Mouse (Mus musculus): Measurements from ENCODE around the gene Psmd11. TPM values are rescaled to one million over a fixed set of nuclear protein-coding genes. Genes with fewer than 3 reads are reported as not detected.

Psmd11 gene
- polyA plus RNA-seq, 2 experiments: 56.8 to 152 TPM

DNA sequence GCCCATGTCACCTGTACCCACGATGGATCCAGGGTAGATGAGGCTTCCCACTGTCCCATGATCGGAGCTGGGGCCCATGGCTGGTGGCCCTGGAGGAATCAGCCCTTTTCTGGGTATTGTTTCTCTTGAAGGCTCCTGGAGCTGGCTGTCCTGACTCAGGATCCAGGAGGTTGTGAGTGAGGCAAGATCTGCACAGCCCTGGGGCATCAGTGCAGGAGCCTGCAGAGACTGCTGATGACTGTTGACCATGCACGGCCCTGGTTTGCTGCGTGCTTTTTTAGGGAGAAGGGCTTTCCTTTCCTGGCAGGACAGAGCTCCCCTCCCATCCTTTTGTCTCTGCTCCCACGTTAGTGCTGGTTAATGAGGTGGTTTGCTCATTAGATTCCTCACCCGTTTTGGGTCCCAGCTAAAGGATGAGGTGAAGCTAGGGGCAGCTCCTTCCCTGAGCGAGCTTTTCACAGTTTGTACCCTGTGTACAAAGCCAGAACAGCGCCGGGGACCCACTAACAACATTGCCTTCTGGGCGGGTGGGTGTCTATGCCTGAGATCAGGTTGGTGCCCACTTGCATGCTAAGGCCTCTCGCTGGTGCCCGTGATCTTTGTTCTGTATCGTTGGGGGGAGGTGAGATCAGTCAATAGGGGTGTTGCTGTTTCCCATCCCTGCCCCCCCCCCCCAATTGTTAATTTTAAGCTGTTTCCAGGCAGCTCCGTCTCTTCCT, 50.4 kb downstream of the Psmd11 start:
- no peaks in the 10 kb centered on the region; the same call in 1 of the 2 replicates for H3K36me3 ChIP-seq (replicated peaks; ENCODE audit: control insufficient read depth, insufficient read depth, low read depth)
- no peak for ATAC-seq (ENCODE audit: insufficient read depth)
- no peak overlapping the region for H3K27ac ChIP-seq
- H3K4me3 ChIP-seq (ENCODE audit: insufficient read depth in 1 of 2, low read depth in 2 of 2, low read length in 2 of 2): no peak overlapping the region
- H3K4me2 ChIP-seq (ENCODE audit: low read depth): no peak overlapping the region
- 81% methylated on average over 14 of the region's 14 CpGs for WGBS (ENCODE audit: insufficient replicate concordance)
- TF ChIP-seq EP300 (IDR thresholded peaks at IDR 0.05; ENCODE audit: low read depth) (no peak), CTCF (IDR thresholded peaks at IDR 0.05; ENCODE audit: low read depth) (no peak)
- no peaks in the 10 kb centered on the region; the same call in 1 of the 2 replicates for H3K27me3 ChIP-seq (ENCODE audit: control insufficient read depth, insufficient read depth, low read length)
- no peak for DNase-seq (ENCODE audit: low read depth in 3 of 3, low spot score in 3 of 3)
- H3K9ac ChIP-seq (replicated peaks): no peak overlapping the region
- H3K9me3 ChIP-seq (ENCODE audit: control insufficient read depth, low read length): no peaks in the 10 kb centered on the region
- H3K4me1 ChIP-seq (replicated peaks; ENCODE audit: control insufficient read depth in 2 of 2, insufficient read depth in 2 of 2, low read length in 1 of 2): peaks cover 7 to 8% of the 10 kb centered on the region in 2 experiments; a peak in 2 of 4 replicates

DNA sequence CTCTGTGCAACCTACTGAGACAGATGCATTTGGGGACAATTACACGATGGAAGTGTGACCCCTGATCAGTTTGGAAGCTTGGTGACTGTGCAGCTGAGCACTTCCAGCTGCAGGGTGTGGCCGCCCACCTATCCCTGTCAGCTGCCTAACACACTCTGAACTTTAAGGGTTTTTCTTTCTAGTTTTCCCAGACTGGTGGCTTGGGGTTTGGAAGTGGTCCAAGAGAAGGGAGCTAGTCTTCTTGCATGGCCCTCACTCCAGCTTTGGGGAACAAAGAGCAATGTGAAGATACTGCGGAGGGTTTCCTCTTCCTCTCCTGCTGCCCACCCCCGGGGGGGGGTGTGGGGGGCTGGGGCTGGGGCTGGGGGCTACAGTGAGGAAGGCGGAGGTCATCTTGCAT, 51.0 kb downstream of the Psmd11 start:
- no peak for TF ChIP-seq CTCF (IDR thresholded peaks at IDR 0.05; ENCODE audit: low read depth)
- TF ChIP-seq EP300 (IDR thresholded peaks at IDR 0.05; ENCODE audit: low read depth): no peak
- 64% methylated on average over 5 of the region's 5 CpGs for WGBS (ENCODE audit: insufficient replicate concordance)
- no peak overlapping the region for H3K4me3 ChIP-seq (ENCODE audit: insufficient read depth in 1 of 2, low read depth in 2 of 2, low read length in 2 of 2)
- DNase-seq (ENCODE audit: low read depth in 3 of 3, low spot score in 3 of 3) (no peak), ATAC-seq (ENCODE audit: insufficient read depth) (no peak)
- no peak overlapping the region for H3K9ac ChIP-seq (replicated peaks)
- H3K9me3 ChIP-seq (ENCODE audit: control insufficient read depth, low read length): no peaks in the 10 kb centered on the region
- no peak overlapping the region for H3K4me2 ChIP-seq (ENCODE audit: low read depth)
- H3K36me3 ChIP-seq (replicated peaks; ENCODE audit: control insufficient read depth, insufficient read depth, low read depth): no peaks in the 10 kb centered on the region
- no peak overlapping the region for H3K27ac ChIP-seq
- peaks cover 7 to 8% of the 10 kb centered on the region in 2 experiments; a peak in 2 of 4 replicates for H3K4me1 ChIP-seq (replicated peaks; ENCODE audit: control insufficient read depth in 2 of 2, insufficient read depth in 2 of 2, low read length in 1 of 2)
- no peaks in the 10 kb centered on the region; the same call in 1 of the 2 replicates for H3K27me3 ChIP-seq (ENCODE audit: control insufficient read depth, insufficient read depth, low read length)

DNA sequence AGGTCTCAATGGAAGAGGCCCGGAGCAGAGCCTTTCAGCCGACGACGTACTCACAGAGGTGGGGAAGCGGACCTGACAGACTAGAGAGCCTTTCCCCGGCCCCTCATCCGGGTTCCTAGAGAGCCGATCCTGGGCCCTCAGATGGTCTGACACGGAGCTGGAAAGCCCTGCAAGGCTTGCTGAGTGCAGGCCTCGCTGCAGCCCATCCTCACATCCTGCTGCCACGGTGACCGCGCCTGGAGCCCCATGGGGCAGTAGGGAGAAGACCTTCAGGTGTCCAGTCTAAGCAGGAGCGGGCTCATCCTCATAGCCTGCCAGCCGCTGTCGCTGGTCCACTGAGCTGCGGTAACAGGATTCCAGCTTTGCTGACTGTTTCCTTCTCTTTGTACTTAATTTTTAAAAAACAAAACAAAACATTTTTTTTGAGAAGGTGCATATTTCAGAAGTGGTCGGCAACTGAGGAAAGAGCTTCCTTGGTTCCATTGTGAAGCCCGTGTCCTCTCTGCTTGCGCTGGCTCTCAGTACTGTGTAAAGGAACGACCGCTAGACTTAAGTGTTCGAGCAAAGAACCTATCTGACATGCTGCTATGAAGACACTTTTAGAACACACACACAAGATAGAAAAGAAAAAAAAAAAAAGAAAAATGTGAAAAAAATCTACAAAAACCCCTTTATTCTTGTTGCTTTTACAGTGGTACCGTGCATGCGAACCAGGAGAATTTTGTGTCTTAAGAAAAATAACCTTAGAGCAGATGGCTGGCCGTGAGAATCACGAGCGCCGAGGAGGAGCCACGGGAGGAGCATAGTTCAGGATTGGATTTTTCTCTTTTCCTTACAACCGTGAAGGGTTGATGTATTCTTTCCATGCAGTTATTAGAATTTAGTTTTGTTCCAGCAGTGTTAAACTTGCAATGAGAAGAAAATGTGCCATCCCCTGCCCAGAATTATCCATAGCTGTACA, 51.8 kb downstream of the Psmd11 start:
- peaks cover 7 to 8% of the 10 kb centered on the region in 2 experiments; a peak in 2 of 4 replicates for H3K4me1 ChIP-seq (replicated peaks; ENCODE audit: control insufficient read depth in 2 of 2, insufficient read depth in 2 of 2, low read length in 1 of 2)
- H3K36me3 ChIP-seq (replicated peaks; ENCODE audit: control insufficient read depth, insufficient read depth, low read depth): no peaks in the 10 kb centered on the region
- H3K4me2 ChIP-seq (ENCODE audit: low read depth): no peak overlapping the region
- H3K27ac ChIP-seq: no peak overlapping the region
- no peaks in the 10 kb centered on the region for H3K9me3 ChIP-seq (ENCODE audit: control insufficient read depth, low read length)
- no peak overlapping the region for H3K9ac ChIP-seq (replicated peaks)
- H3K27me3 ChIP-seq (ENCODE audit: control insufficient read depth, insufficient read depth, low read length): no peaks in the 10 kb centered on the region; the same call in 1 of the 2 replicates
- WGBS (ENCODE audit: insufficient replicate concordance): 84% methylated on average over 31 of the region's 31 CpGs
- H3K4me3 ChIP-seq (ENCODE audit: insufficient read depth in 1 of 2, low read depth in 2 of 2, low read length in 2 of 2): no peak overlapping the region
- ATAC-seq (ENCODE audit: insufficient read depth) (no peak), DNase-seq (ENCODE audit: low read depth in 3 of 3, low spot score in 3 of 3) (no peak)
- TF ChIP-seq CTCF (IDR thresholded peaks at IDR 0.05; ENCODE audit: low read depth): no peak

DNA sequence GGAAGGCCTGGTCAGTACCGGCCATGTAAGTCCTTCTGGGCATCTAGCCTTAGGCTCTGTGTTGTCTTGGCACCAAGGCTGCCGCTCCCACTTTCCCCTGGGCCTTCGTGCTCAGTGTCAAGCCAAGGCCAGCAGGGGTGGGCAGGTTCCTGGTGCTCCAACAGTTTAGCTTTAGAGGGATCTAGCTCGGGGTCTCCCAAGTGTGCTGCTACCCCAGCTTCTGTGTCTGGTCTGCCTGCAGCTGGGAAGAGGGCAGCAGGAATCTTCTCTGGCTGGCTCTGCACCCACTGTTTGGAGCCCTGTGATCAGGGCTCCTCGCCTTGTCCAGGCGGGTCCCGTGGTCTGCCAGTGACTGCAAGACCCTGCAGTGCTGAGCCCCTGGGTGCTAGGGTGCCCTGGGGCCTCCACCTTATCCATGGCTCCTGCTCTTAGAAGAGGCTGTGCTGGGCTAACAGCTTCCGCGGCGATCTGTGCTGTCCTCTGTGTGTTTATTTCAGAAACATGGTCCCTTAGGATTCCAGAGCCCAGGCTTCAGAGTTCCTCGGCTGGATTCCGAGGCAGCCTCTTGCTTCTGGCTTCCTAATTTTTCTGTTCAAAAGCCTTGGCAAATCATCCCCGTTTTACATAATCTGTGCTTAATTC, 53.1 kb downstream of the Psmd11 start:
- ATAC-seq (ENCODE audit: insufficient read depth) (no peak), DNase-seq (ENCODE audit: low read depth in 3 of 3, low spot score in 3 of 3) (no peak)
- Histone ChIP-seq H3K36me3 (replicated peaks; ENCODE audit: control insufficient read depth, insufficient read depth, low read depth) (no peaks in the 10 kb centered on the region), H3K9me3 (ENCODE audit: control insufficient read depth, low read length) (no peaks in the 10 kb centered on the region), H3K4me1 (replicated peaks; ENCODE audit: control insufficient read depth in 2 of 2, insufficient read depth in 2 of 2, low read length in 1 of 2) (0 out of 4 replicates have a peak, but pooled peaks cover 0 to 3% of the 10 kb centered on the region in 2 experiments), H3K4me2 (ENCODE audit: low read depth) (no peak overlapping the region), H3K27me3 (ENCODE audit: control insufficient read depth, insufficient read depth, low read length) (no peaks in the 10 kb centered on the region; the same call in 1 of the 2 replicates), H3K27ac (no peak overlapping the region), H3K9ac (replicated peaks) (no peak overlapping the region), H3K4me3 (ENCODE audit: insufficient read depth in 1 of 2, low read depth in 2 of 2, low read length in 2 of 2) (no peak overlapping the region)
- TF ChIP-seq EP300 (IDR thresholded peaks at IDR 0.05; ENCODE audit: low read depth) (no peak), CTCF (IDR thresholded peaks at IDR 0.05; ENCODE audit: low read depth) (no peak)
- 79% methylated on average over 13 of the region's 13 CpGs for WGBS (ENCODE audit: insufficient replicate concordance)

Data from liver, embryonic 14.5 days (tissue).